Mouse (Mus musculus): ENCODE measurements around the gene Scgb1c1.
"Not testable (repeated sequence)": the region's sequence is repeated elsewhere in the genome, so short reads cannot be mapped to it uniquely, and the experiment has no call there.

Scgb1c1 gene

GRCm38 (mm10) chr7:140881696-140882468, 36.5 kb downstream of the Scgb1c1 start, which contains the start of the genes Psmd13 and Sirt3:
Gene Psmd13 (plus strand): TSS chr7:140881968.
Gene Sirt3 (minus strand): TSS chr7:140882309.
- peak; percentile 96 for DNase-seq

DNA sequence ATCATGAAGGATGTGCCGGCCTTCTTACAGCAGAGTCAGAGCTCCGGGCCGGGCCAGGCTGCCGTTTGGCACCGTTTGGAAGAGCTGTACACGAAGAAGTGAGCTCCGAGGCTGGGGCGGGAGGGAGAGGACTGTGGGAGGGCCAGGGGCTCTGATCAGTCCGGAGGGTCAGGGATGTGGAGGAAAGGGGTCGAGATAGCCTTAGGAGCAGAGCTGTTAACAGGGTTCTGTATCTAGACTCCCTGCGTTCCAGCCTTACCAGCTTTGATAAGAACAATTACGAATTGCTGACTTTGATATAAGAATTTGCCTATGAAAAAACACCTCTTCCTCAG, 37.1 kb downstream of the Scgb1c1 start:
- DNase-seq = no peak

DNA sequence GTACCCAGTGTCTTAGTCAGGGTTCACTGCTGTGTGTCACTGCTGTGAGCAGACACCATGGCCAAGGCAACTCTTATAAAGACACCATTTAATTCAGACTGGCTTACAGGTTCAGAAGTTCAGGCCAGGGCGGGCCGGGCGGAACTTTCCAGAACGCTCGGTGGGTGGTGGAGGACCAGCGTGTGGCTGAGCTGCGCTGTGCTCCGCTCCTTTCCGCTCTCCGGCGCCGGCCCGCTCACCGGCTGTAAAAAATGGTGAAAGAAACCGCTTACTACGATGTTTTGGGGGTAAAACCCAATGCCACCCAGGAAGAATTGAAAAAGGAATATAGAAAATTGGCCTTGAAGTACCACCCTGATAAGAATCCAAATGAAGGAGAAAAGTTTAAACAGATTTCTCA, 45.3 kb downstream of the Scgb1c1 start:
- DNase-seq = not testable (repeated sequence)

DNA sequence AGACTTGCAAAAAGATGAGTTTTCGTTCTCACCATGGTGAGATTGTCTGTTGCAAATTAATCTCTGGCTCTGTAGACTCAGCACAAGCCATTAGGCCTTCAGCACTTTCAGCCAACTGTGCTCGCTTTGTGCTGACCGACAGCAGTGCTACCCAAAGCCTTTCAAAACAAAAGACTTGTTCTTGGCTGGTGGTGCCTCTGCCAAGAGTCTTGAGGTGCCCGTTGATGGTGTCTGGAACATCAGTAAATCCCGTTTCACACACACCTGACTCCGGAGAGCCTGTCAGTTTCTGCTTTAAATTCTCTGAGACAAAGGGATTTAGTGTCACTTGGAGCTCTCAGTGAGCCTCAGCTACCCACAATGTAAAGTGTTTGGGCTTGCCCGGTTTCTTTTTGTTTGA, 48.7 kb downstream of the Scgb1c1 start:
- DNase-seq = no peak

- no peak for DNase-seq
Measured at GRCm38 (mm10) chr7:140894611-140895010, 49.3 kb downstream of the Scgb1c1 start.

Data from thymus, postnatal 4 days (tissue).